Mouse (Mus musculus): ENCODE measurements around the gene 9530003J23Rik.

DNA sequence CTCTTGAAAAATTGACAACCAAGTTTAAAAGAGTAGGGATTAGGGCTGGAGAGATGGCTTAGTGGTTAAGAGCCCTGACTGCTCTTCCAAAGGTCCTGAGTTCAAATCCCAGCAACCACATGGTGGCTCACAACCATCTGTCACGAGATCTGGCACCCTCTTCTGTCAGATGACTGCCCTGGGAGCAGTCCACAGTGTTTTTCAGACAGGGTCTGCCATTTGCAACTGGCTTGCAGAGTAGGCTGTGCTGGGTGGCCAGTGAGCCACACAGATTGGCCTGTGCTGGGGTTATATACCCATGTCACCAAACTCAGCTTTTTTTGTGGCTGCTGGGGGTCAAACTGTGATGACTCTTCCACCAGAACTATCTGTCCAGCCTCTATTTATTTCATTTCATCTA is 41.5 kb upstream of the 9530003J23Rik start:
- TF ChIP-seq POLR2A (IDR thresholded peaks at IDR 0.05; ENCODE audit: extremely low read depth, insufficient read depth, low read length) (no peak), CTCF (IDR thresholded peaks at IDR 0.05; ENCODE audit: low read depth, low read length) (no peak)

Data from liver, adult 2 months (tissue).